Mouse (Mus musculus): ENCODE results near the gene Osr1. TPM values are rescaled to one million over a fixed set of nuclear protein-coding genes. Genes with fewer than 3 reads are reported as not detected.

Osr1 gene
- total RNA-seq (2017): not detected in 2 replicates

- no peak for ATAC-seq (ENCODE audit: extremely low read depth, insufficient number of reproducible peaks, low FRiP score, poor library complexity, severe bottlenecking)
Measured at GRCm38 (mm10) chr12:9569971-9570370, at the start of gene Osr1. Osr1 (plus strand) TSS chr12:9570116.

GRCm38 (mm10) chr12:9550328-9550727 is 19.6 kb upstream of the Osr1 start:
- no peak for ATAC-seq (ENCODE audit: extremely low read depth, insufficient number of reproducible peaks, low FRiP score, poor library complexity, severe bottlenecking)

GRCm38 (mm10) chr12:9564956-9565355 is 5.0 kb upstream of the Osr1 start:
- ATAC-seq (ENCODE audit: extremely low read depth, insufficient number of reproducible peaks, low FRiP score, poor library complexity, severe bottlenecking): no peak

GRCm38 (mm10) chr12:9570496-9570995 is 630 bp downstream of the Osr1 start:
- ATAC-seq (ENCODE audit: extremely low read depth, insufficient number of reproducible peaks, low FRiP score, poor library complexity, severe bottlenecking): no peak

GRCm38 (mm10) chr12:9571276-9571940 is 1.5 kb downstream of the Osr1 start:
- ATAC-seq (ENCODE audit: extremely low read depth, insufficient number of reproducible peaks, low FRiP score, poor library complexity, severe bottlenecking): no peak

DNA sequence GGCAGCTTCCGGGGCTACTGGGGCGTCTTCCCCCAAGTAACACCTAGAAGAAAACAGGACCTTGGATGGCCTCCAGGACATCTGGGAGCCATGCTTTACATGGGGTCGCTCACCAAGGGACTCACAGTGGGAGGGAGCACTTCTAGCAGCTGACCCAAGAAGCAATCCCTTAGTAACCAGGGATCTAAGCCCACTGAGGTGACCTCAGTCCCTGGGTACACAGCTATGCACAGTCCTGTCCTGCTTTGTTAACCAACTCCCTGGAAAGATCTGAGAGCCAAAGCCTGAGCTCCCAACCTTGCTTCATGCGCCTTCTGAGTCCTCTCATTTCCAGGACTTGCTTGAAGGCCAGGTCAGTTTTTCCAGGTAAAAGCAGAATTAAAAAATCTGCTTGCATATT is 2.1 kb downstream of the Osr1 start:
- no peak for ATAC-seq (ENCODE audit: extremely low read depth, insufficient number of reproducible peaks, low FRiP score, poor library complexity, severe bottlenecking)

DNA sequence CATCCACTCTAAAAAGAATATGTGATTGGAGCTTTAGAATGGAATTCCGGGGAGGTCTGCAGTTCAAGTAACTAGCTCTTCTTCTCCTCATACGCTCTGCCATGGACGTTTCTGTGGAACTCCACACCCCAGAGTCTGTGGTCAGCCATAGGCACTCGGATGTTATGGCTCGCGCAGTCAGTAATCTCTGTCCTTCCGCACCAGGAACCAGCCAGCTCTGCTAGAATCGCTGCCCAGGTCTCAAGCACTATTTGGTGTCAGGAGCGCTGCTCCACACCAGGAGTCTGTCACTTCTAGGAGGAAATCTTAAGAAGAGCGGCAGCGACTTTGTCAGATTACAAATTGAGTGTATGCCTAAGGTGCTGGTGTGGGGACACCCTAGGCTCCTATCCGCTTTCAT is 3.8 kb downstream of the Osr1 start:
- no peak for ATAC-seq (ENCODE audit: extremely low read depth, insufficient number of reproducible peaks, low FRiP score, poor library complexity, severe bottlenecking)

DNA sequence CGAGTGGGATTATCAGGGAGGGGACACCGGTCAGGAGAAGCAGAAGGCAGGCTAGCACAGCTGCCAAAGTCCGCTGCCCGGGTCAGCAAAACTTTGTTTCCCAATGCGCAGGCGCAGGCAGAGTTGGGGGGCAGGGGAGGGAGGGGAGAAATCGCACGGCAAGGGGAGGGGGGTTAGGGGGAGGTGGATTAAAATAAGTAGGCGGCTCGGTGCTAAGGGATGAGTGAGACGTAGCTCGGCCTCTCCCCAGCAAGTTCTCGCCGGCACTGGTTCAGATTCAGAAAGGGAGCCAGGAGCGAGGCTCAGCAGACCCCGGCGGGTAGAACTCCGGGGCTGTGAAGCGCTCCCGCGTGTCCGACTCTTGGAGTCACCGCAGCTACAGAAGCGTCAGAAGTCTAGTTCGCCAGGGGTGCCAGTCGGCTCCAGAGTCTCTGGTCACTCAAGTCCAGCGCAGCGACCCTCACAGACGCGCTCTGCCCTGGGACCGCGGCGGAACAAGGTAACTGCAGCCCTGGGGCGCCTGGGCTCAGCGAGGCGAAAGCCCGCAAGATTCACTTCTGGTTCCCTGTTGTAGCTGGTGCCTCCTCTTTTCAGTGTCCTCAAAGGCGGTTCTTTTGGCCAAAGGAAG is 4.4 kb downstream of the Osr1 start:
- no peak for ATAC-seq (ENCODE audit: extremely low read depth, insufficient number of reproducible peaks, low FRiP score, poor library complexity, severe bottlenecking)

DNA sequence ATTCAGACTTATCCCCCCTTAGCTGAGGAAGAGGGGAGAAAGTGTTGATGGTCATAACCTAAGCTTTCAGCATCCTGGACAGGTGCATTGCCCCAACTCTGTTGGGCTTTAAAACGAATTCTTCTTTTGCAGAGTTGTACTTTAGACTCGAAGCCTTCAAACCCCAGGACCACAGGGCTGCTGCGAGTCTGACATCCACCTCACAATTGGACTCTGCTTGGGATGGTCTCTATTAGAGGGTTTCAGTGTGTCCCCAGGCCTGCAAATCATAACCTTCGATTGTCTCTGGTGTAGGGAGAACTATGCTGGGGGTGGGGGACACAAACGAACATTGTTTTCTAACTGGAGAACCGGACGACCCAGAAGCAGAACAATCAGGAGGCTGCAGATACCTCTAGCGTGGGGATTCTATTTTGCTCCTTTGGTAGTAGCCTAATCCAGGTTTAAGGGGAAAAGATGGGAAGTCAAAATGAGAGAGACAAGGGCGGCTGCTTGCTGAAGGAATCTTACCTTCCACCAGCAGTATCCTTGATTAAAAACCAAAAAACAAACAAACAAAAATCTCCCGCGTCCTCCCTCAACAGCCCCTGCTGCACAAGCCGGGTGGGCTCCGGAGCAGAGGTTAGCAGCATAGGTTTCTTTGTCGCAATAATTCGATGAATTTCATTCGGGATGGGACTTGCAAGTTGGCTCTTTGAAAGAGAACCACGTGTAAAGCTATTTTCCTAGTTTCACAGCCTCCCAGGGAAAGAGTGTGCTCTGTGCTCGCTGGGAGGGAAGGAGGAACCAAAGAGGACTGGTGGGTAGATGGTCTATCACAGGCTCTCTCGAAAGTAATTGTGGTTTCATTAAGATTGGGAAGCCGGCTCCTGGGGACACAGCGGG is 5.5 kb downstream of the Osr1 start:
- ATAC-seq (ENCODE audit: extremely low read depth, insufficient number of reproducible peaks, low FRiP score, poor library complexity, severe bottlenecking): no peak

- no peak for ATAC-seq (ENCODE audit: extremely low read depth, insufficient number of reproducible peaks, low FRiP score, poor library complexity, severe bottlenecking)
Measured at GRCm38 (mm10) chr12:9576043-9576538, 6.2 kb downstream of the Osr1 start.

DNA sequence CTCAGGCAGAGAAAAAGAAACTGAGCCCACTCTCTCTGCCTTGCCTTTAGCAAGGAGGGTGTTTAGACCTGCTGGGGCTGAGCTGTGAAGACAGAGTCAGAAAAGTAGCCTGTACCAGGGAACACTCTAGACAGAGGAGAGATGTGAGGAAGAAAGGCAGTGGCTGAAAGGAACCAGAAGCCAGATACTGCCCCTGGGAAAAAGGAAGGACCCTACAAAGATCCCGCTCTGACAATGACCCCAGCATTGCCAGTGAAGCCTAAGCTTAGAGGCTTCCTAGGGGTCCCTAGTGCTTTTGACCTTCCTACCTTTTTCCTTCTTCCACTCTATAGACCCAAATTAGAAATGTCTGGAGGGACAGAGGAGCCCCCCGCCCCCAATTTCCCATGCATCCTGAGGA is 7.7 kb downstream of the Osr1 start:
- no peak for ATAC-seq (ENCODE audit: extremely low read depth, insufficient number of reproducible peaks, low FRiP score, poor library complexity, severe bottlenecking)

DNA sequence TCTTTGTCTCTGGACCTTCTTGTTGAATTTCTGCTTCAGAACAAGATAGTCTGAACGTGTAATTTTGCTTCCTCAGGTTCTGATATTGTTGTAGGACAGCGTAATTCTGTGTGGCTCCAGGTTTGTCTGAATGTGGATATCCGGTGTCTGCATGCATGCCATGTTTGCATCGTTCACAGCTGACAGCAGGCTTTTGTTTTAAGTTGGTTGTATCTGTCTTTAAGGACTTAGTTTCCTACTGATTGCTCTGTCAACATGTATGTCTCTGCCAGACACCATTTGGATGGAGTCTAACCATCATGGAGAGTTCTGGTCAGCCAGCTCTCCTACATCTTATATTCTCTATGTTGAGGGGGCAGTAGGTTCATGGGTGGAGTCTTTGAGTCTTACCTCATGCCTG is 8.7 kb downstream of the Osr1 start:
- ATAC-seq (ENCODE audit: extremely low read depth, insufficient number of reproducible peaks, low FRiP score, poor library complexity, severe bottlenecking): no peak

DNA sequence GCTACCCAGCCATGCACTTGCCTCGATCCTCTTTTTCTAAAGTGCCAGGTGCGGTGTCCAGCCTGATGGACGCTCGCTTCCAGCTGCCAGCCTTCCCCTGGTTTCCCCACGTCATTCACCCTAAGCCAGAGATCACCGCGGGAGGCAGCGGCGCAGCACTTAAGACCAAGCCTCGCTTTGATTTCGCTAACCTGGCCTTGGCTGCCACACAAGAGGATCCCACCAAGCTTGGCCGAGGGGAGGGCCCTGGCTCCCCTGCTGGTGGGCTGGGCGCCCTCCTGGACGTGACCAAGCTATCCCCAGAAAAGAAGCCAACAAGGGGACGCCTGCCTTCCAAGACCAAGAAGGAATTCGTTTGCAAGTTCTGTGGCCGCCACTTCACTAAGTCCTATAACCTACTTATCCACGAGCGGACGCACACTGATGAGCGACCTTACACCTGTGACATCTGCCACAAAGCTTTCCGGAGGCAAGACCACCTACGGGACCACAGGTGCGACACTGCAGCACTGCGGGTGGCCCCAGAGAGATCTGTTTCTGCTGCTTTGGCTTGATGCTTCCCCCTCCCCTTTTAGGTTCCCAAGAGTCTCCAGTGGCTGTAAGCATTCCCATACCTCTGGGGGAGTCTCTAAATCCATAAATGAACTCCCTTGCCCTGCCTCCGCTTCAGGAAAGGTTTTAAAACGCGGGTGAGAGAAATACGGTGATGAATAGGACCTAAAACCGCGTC is 9.6 kb downstream of the Osr1 start:
- ATAC-seq (ENCODE audit: extremely low read depth, insufficient number of reproducible peaks, low FRiP score, poor library complexity, severe bottlenecking): no peak

DNA sequence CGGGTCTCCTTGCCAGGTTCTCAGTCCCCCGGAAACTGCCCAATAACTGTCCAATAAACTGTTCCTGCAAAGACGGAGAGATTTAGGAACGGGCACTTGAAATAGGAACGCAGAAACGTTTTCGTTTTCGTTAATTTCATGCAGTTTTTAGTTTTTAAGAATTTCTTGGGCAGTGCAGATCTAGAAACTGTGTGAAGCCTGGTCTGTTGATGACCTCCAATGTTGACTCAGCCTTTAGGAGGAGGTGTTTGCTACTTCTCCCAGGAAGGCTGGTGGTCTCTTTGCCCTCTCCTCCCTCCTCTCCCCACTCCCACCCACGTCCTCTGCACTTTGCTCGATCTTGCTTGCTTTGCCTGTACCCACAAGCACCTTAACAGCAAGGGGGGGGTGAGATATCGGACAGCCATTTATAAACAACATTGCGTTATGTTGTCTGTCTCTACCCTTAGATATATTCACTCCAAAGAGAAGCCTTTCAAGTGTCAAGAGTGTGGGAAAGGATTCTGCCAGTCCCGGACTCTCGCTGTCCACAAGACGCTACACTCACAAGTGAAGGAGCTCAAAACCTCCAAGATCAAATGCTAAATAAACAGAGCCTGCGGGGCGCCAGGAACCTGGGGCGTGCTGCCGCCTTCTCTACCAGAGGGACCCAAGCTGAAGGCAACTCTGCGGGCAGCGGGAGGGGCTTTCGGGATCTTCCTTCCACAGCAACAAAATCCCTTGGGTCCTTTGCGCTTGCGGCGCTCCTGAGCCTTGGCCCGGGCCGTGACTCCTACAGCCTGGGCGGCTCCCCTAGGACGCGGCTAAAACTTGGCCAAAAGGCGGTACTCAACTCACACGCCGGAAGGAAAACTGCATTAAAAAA is 10.4 kb downstream of the Osr1 start:
- no peak for ATAC-seq (ENCODE audit: extremely low read depth, insufficient number of reproducible peaks, low FRiP score, poor library complexity, severe bottlenecking)

DNA sequence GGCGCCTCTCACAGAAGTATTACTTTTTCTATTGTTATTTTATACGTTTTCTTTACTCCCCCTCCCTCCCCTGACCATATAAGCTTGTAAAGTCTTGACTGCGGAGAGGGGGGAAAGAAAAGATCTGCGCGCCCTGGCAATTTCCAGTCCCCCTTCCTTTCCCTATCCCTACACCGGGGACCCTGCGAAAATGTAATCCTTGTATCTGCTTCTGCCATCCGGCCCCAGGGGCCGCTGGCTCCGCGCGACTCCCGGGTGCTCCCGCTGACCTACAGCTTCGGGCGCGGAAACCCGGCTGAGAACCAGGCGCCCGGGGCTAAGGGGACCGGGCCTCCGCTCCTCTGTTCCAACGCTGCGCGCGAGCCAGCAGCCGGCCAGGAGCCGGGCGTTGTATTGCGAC is 11.1 kb downstream of the Osr1 start:
- no peak for ATAC-seq (ENCODE audit: extremely low read depth, insufficient number of reproducible peaks, low FRiP score, poor library complexity, severe bottlenecking)

GRCm38 (mm10) chr12:9581506-9581905 is 11.6 kb downstream of the Osr1 start:
- ATAC-seq (ENCODE audit: extremely low read depth, insufficient number of reproducible peaks, low FRiP score, poor library complexity, severe bottlenecking): no peak

- ATAC-seq (ENCODE audit: extremely low read depth, insufficient number of reproducible peaks, low FRiP score, poor library complexity, severe bottlenecking): no peak
Measured at GRCm38 (mm10) chr12:9582248-9582995, 12.5 kb downstream of the Osr1 start.

All from neutrophil, adult 5-6 weeks (primary cell).